ENCODE assay signal across 26 mouse cellular contexts in the genomic region with DNA sequence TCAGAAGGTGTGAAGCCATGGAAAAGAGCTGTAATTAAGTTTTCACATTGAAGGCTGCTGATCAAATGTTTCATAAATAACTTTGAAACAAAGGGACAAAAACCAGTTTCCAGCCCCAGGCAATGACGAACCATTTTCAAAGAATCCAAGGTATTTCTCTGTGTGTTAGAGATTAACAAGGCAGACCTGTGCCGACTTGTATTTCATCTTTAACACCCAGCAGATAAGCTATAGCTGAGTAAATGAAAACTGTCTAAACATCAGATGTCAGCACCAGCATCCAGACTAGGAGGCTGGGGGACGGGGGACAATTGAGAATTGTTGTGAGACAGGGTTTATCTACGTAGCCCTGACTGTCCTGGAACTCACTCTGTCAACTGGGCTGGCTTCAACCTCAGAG. TPM values are rescaled to one million over a fixed set of nuclear protein-coding genes. Genes with fewer than 3 reads are reported as not detected.
DNase-seq lines count a peak whose midpoint lies in the region; ATAC-seq and TF ChIP-seq lines count a peak whose summit lies in the region.
"Had no signal": no experiment of that assay in that cellular context is flagged by ENCODE, and none has a peak within 500 bp of the region (broad histone marks: within the 10 kb centered on the region; RNA-seq: fewer than 3 reads in every experiment).

No protein-coding gene starts in this region.

- H3K27me3 ChIP-seq in embryonic facial prominence, embryonic 11.5 days (ENCODE audit: control insufficient read depth, insufficient read depth, low read length), result no peaks in the 10 kb centered on the region
- H3K27me3 ChIP-seq in embryonic facial prominence, embryonic 10.5 days (replicated peaks; ENCODE audit: low read depth, poor library complexity, severe bottlenecking), result no peaks in the 10 kb centered on the region
- H3K27me3 ChIP-seq in hindbrain, embryonic 10.5 days (ENCODE audit: insufficient read depth, poor library complexity, severe bottlenecking), result 0 out of 2 replicates have a peak, but pooled peaks cover 4% of the 10 kb centered on the region
- no peaks in the 10 kb centered on the region for H3K27me3 ChIP-seq in hindbrain, embryonic 14.5 days (ENCODE audit: control insufficient read depth, insufficient read depth, low read length)
- H3K27me3 ChIP-seq in lung, embryonic 14.5 days (ENCODE audit: insufficient read depth, low read length), result no peaks in the 10 kb centered on the region
- H3K27me3 ChIP-seq: CH12.LX; embryonic facial prominence, embryonic 12.5 days; forebrain, embryonic 13.5 days; forebrain, embryonic 15.5 days; Patski had no signal

- no peak overlapping the region for H3K4me3 ChIP-seq in embryonic facial prominence, embryonic 11.5 days (ENCODE audit: low read depth, low read length)
- H3K4me3 ChIP-seq in embryonic facial prominence, embryonic 10.5 days, result no peak overlapping the region
- H3K4me3 ChIP-seq in hindbrain, embryonic 10.5 days, result no peak overlapping the region
- H3K4me3 ChIP-seq in hindbrain, embryonic 14.5 days (replicated peaks; ENCODE audit: low read length), result no peak overlapping the region
- H3K4me3 ChIP-seq in lung, embryonic 14.5 days (ENCODE audit: low read depth, low read length), result no peak overlapping the region
- H3K4me3 ChIP-seq: embryonic facial prominence, embryonic 12.5 days; forebrain, embryonic 13.5 days; forebrain, embryonic 15.5 days had no signal

- no peak for ATAC-seq in embryonic facial prominence, embryonic 11.5 days (replicated peaks; ENCODE audit: insufficient number of reproducible peaks, low FRiP score, low TSS enrichment, low read depth)
- no peak for ATAC-seq in hindbrain, embryonic 14.5 days (ENCODE audit: low FRiP score)
- ATAC-seq in lung, embryonic 14.5 days (ENCODE audit: insufficient read depth), result no peak
- ATAC-seq: activated CD4-positive, CD25-positive, alpha-beta regulatory T cell, adult 4 months; CD4-positive, CD25-positive, alpha-beta regulatory T cell, adult 4 months; forebrain, embryonic 13.5 days; forebrain, embryonic 15.5 days; forebrain, postnatal 0 days; Patski had no signal

- no peaks in the 10 kb centered on the region for H3K36me3 ChIP-seq in embryonic facial prominence, embryonic 11.5 days (replicated peaks; ENCODE audit: control insufficient read depth, insufficient read depth, low read depth, low read length)
- H3K36me3 ChIP-seq in embryonic facial prominence, embryonic 10.5 days (replicated peaks), result no peaks in the 10 kb centered on the region
- H3K36me3 ChIP-seq in hindbrain, embryonic 10.5 days, result no peaks in the 10 kb centered on the region
- no peaks in the 10 kb centered on the region for H3K36me3 ChIP-seq in hindbrain, embryonic 14.5 days (replicated peaks; ENCODE audit: control insufficient read depth, insufficient read depth)
- no peaks in the 10 kb centered on the region for H3K36me3 ChIP-seq in lung, embryonic 14.5 days (ENCODE audit: insufficient read depth)
- H3K36me3 ChIP-seq: embryonic facial prominence, embryonic 12.5 days; forebrain, embryonic 15.5 days; G1E had no signal

- no peak overlapping the region for H3K27ac ChIP-seq in embryonic facial prominence, embryonic 11.5 days (replicated peaks; ENCODE audit: low read depth, low read length)
- H3K27ac ChIP-seq in embryonic facial prominence, embryonic 10.5 days (replicated peaks), result no peak overlapping the region
- H3K27ac ChIP-seq in hindbrain, embryonic 10.5 days, result 0 out of 2 replicates have a peak overlapping the region, but pooled peaks have one; percentile 53
- no peak overlapping the region for H3K27ac ChIP-seq in hindbrain, embryonic 14.5 days
- H3K27ac ChIP-seq in lung, embryonic 14.5 days (ENCODE audit: low read depth), result peak overlapping the region; percentile 26; the same call in 1 of the 2 replicates
- H3K27ac ChIP-seq: embryonic facial prominence, embryonic 12.5 days; forebrain, embryonic 13.5 days; forebrain, embryonic 15.5 days had no signal

- H3K9me3 ChIP-seq in embryonic facial prominence, embryonic 11.5 days (replicated peaks; ENCODE audit: control insufficient read depth, low read length), result no peaks in the 10 kb centered on the region
- H3K9me3 ChIP-seq in embryonic facial prominence, embryonic 10.5 days, result no peaks in the 10 kb centered on the region
- H3K9me3 ChIP-seq in hindbrain, embryonic 10.5 days, result no peaks in the 10 kb centered on the region
- H3K9me3 ChIP-seq in hindbrain, embryonic 14.5 days (ENCODE audit: control insufficient read depth, low read length), result no peaks in the 10 kb centered on the region
- no peaks in the 10 kb centered on the region for H3K9me3 ChIP-seq in lung, embryonic 14.5 days (ENCODE audit: low read depth, low read length)
- H3K9me3 ChIP-seq: embryonic facial prominence, embryonic 12.5 days; forebrain, embryonic 13.5 days; forebrain, embryonic 15.5 days; G1E had no signal

- no peak overlapping the region for H3K9ac ChIP-seq in embryonic facial prominence, embryonic 11.5 days (replicated peaks; ENCODE audit: low read length)
- H3K9ac ChIP-seq in hindbrain, embryonic 14.5 days, result no peak overlapping the region
- H3K9ac ChIP-seq in lung, embryonic 14.5 days, result no peak overlapping the region
- H3K9ac ChIP-seq: embryonic facial prominence, embryonic 12.5 days; forebrain, embryonic 13.5 days; forebrain, embryonic 15.5 days; forebrain, postnatal 0 days had no signal

- peak; percentile 35 for DNase-seq in embryonic facial prominence, embryonic 11.5 days (ENCODE audit: low spot score)
- no peak for DNase-seq in embryonic facial prominence, embryonic 10.5 days (ENCODE audit: low spot score)
- DNase-seq in hindbrain, embryonic 10.5 days (ENCODE audit: low spot score), result no peak
- no peak for DNase-seq in hindbrain, embryonic 14.5 days (ENCODE audit: low spot score)
- DNase-seq in lung, embryonic 14.5 days, result no peak
- DNase-seq in lung, adult 18-20 months, result no peak
- DNase-seq in forelimb bud, embryonic 11.5 days (ENCODE audit: low read depth, low spot score), result peak; percentile 28
- no peak for DNase-seq in gastrocnemius, postnatal 25 days
- DNase-seq: adrenal gland, adult 8-10 months; adrenal gland, postnatal 14 days; adrenal gland, postnatal 36 days; B cell, adult 2 months; cerebellum, adult 11-12 months; cerebellum, adult 2 months; cerebellum, adult 9-10 months; cerebellum, postnatal 10 days; cerebellum, postnatal 25 days; forebrain, postnatal 0 days had no signal

- TF ChIP-seq CTCF in lung, embryonic 14.5 days (IDR thresholded peaks at IDR 0.05; ENCODE audit: low read depth), result no peak

- no peaks in the 10 kb centered on the region for H3K4me1 ChIP-seq in embryonic facial prominence, embryonic 11.5 days (ENCODE audit: control insufficient read depth, insufficient read depth, low read length)
- H3K4me1 ChIP-seq in embryonic facial prominence, embryonic 10.5 days, result peaks cover 27% of the 10 kb centered on the region
- peaks cover 52% of the 10 kb centered on the region for H3K4me1 ChIP-seq in hindbrain, embryonic 10.5 days (replicated peaks)
- H3K4me1 ChIP-seq in hindbrain, embryonic 14.5 days (replicated peaks; ENCODE audit: control insufficient read depth, insufficient read depth, low read length), result peaks cover 7% of the 10 kb centered on the region
- H3K4me1 ChIP-seq in lung, embryonic 14.5 days (ENCODE audit: insufficient read depth), result 0 out of 2 replicates have a peak, but pooled peaks cover 9% of the 10 kb centered on the region

- 74% methylated on average over 4 of the region's 4 CpGs for WGBS in embryonic facial prominence, embryonic 11.5 days
- WGBS in embryonic facial prominence, embryonic 10.5 days, result 71% methylated on average over 4 of the region's 4 CpGs
- WGBS in hindbrain, embryonic 10.5 days, result 86% methylated on average over 4 of the region's 4 CpGs
- 88% methylated on average over 4 of the region's 4 CpGs for WGBS in hindbrain, embryonic 14.5 days
- 45% methylated on average over 4 of the region's 4 CpGs for WGBS in lung, embryonic 14.5 days

- H3K4me2 ChIP-seq in embryonic facial prominence, embryonic 11.5 days (ENCODE audit: low read depth, low read length), result no peak overlapping the region
- no peak overlapping the region for H3K4me2 ChIP-seq in hindbrain, embryonic 14.5 days (replicated peaks)
- no peak overlapping the region for H3K4me2 ChIP-seq in lung, embryonic 14.5 days
- H3K4me2 ChIP-seq: embryonic facial prominence, embryonic 12.5 days; forebrain, embryonic 13.5 days; forebrain, embryonic 15.5 days had no signal

RNA-seq across cellular contexts. Expression of a gene that starts 27.9 kb away (rescaled TPM):
- polyA plus RNA-seq in embryonic facial prominence, embryonic 11.5 days (2014; fragmentation: Nextera tagmentation; extraction: Ambion mirVana), result 119 and 122 TPM in 2 replicates
- 161 and 162 TPM in 2 replicates for polyA plus RNA-seq in embryonic facial prominence, embryonic 10.5 days (2016; fragmentation: Nextera tagmentation; extraction: Ambion mirVana)
- 105 and 137 TPM in 2 replicates for polyA plus RNA-seq in hindbrain, embryonic 10.5 days (2016; fragmentation: Nextera tagmentation; extraction: Ambion mirVana)
- 55.0 and 64.8 TPM in 2 replicates for polyA plus RNA-seq in hindbrain, embryonic 14.5 days (2014; fragmentation: Nextera tagmentation; extraction: Ambion mirVana)
- polyA plus RNA-seq in lung, embryonic 14.5 days (2014; fragmentation: Nextera tagmentation; extraction: Ambion mirVana), result 89.8 and 95.9 TPM in 2 replicates
- total RNA-seq in gastrocnemius, postnatal 25 days (2021), result 10 to 100 TPM; 23.5 to 26.0 TPM

RNA-seq across cellular contexts. Expression of a gene that starts 28.4 kb away (rescaled TPM):
- polyA plus RNA-seq in embryonic facial prominence, embryonic 11.5 days (2014; fragmentation: Nextera tagmentation; extraction: Ambion mirVana), result 2.6 and 2.9 TPM in 2 replicates
- polyA plus RNA-seq in embryonic facial prominence, embryonic 10.5 days (2016; fragmentation: Nextera tagmentation; extraction: Ambion mirVana), result 2.7 and 3.1 TPM in 2 replicates
- 6.7 and 9.6 TPM in 2 replicates for polyA plus RNA-seq in hindbrain, embryonic 10.5 days (2016; fragmentation: Nextera tagmentation; extraction: Ambion mirVana)
- 4.4 and 4.5 TPM in 2 replicates for polyA plus RNA-seq in hindbrain, embryonic 14.5 days (2014; fragmentation: Nextera tagmentation; extraction: Ambion mirVana)
- polyA plus RNA-seq in lung, embryonic 14.5 days (2014; fragmentation: Nextera tagmentation; extraction: Ambion mirVana), result 3.1 and 3.2 TPM in 2 replicates
- under 1 TPM; 0.13 to 0.16 TPM for total RNA-seq in gastrocnemius, postnatal 25 days (2021)

Comparison
In these comparisons a context has a peak if more than half of its experiments do, and no peak if none do; other contexts are left out.
1. DNase-seq: peak in embryonic facial prominence, embryonic 11.5 days (single experiment) and forelimb bud, embryonic 11.5 days (single experiment); none in embryonic facial prominence, embryonic 10.5 days (single experiment), hindbrain, embryonic 10.5 days (single experiment), hindbrain, embryonic 14.5 days (single experiment), lung, embryonic 14.5 days (single experiment), lung, adult 18-20 months (0 of 2) and gastrocnemius, postnatal 25 days (single experiment).
2. H3K27ac ChIP-seq: peak in hindbrain, embryonic 10.5 days (single experiment) and lung, embryonic 14.5 days (single experiment); none in embryonic facial prominence, embryonic 11.5 days (single experiment), embryonic facial prominence, embryonic 10.5 days (single experiment) and hindbrain, embryonic 14.5 days (single experiment).